Mouse (Mus musculus): ENCODE results near the gene Tas2r113.
"Not testable (repeated sequence)": the region's sequence is repeated elsewhere in the genome, so short reads cannot be mapped to it uniquely, and the experiment has no call there.

Tas2r113 gene

DNA sequence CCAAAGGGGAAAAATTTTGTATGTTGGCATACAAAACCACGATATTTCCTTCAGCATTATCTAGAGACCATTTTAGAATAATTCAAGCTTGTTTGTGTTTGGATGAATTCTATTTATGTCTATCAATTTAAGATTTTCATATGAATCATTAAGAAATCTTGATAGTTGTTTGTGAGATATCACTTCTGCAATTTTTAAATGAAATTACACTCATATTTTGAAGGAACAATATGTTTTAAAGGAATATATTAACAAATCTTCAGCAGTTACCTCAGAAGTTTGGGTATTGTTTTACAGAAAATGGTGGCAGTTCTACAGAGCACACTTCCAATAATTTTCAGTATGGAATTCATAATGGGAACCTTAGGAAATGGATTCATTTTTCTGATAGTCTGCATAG is at the start of gene Tas2r113:
TSS of gene Tas2r113 (plus strand) at position 301 of the 400 bp plus-strand sequence.
- DNase-seq (ENCODE audit: low spot score): no peak

DNA sequence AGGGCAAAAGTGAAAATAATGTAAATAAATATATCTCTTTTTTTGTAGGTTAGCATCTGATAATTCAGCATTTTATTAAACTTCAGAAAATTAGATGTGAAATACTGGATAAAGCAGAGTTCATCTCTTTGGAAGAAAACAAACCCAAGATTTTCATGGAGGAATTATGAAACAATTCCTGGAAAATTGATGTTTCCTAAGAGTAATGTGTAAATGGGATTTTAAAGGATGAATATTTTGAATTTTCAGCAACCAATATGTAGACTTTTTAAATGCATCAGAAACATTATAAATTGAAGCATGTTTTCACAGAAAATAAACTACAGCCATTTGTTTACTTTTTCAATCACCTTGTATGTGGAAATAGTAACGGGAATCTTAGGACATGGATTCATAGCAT is 46.0 kb upstream of the Tas2r113 start, which contains the start of gene Tas2r123:
TSS of gene Tas2r123 (plus strand) at position 301 of the 400 bp plus-strand sequence.
- DNase-seq (ENCODE audit: low spot score): no peak

DNA sequence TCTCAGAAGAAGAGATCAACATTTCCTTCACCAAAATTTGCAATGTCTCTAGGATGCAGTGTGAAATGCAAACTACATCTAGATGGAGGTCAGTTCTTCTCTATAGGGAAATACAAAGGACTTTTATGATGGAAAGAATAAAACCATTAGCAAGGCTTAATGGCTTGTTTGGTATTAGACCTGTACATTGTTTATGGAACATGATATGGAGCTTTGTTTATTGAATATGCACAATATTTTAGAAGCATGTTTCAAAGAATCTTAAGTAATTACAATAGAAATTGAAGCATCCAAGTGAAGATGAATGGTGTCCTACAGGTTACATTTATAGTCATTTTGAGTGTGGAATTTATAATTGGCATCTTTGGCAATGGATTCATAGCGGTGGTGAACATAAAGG is 37.7 kb upstream of the Tas2r113 start, which contains the start of gene Tas2r116:
TSS of gene Tas2r116 (plus strand) at position 301 of the 400 bp plus-strand sequence.
- DNase-seq (ENCODE audit: low spot score): no peak

DNA sequence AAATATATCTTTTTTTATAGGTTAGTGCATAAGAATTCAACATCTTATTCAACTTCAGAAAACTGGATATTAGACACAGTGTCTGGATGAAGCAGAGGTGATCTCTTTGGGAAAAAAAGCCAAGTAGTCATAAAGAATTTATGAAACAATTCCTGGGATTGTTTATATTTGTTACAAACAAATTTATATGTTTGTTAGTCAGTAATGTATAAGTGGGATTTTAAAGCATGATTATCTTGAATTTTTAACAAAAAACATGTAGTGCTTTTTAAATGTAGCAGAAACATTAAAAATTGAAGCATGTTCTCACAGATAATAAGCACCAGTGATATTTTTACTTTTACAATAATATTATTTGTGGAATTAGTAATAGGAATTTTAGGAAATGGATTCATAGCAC is 25.1 kb upstream of the Tas2r113 start, which contains the start of gene Tas2r110:
TSS of gene Tas2r110 (plus strand) at position 301 of the 400 bp plus-strand sequence.
- DNase-seq (ENCODE audit: low spot score): no peak

DNA sequence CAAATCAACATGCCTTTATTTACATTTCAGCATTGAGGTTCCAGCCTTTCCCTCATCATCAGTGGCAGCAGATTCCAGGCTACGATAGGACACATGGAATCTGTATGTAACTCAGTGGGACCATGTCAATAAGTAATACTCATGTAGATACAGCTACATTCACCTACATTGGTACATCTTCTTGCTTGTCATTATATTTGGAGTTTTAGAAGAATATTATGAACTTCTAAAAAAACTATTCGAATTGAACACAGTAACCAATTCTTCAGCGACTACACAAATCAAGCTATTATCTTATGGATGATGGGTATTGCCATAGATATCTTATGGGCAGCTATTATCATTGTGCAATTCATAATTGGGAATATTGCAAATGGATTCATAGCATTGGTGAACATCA is 16.5 kb downstream of the Tas2r113 start, which contains the start of gene Tas2r125:
TSS of gene Tas2r125 (plus strand) at position 301 of the 400 bp plus-strand sequence.
- no peak for DNase-seq (ENCODE audit: low spot score)

DNA sequence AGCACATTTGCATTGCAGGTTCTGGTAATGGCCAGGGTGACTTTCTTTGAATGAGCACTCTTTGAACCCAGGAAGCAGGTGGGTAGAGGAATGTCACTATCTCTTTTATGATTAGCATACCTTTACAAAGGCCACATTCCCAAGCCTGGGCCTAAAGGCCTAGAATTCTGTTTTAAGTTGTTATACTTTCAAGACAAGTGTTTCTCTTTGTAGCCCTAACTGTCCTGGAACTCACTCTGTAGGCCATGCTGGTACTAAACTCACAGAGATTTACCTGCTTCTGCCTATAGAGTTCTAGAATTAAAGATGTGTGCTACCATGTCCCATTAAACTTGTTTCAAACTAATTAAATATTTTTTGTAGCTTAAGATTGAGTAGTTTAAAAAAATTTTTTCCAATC is 48.6 kb downstream of the Tas2r113 start:
- DNase-seq (ENCODE audit: low spot score): not testable (repeated sequence)
